Mouse (Mus musculus): ENCODE measurements around the gene Zp3.

DNA sequence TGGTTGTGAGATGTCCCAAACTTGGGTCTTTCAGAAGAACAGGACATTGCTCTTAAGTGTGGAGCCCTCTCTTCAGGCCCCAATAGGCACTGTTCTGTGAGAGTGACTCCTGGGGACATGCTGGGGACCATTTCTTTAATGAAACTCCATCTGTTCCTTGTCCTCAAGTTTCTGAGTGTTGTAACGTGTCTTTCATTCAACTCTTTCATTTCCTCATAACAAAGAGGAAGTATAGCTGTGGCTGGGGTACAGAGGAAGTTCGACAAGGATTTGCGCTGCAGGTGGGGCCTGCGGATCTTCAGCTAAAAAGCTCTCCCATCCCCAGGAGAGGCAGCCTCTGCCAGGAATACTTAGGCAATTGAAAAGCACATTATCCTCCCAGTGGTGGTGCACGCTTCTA is 10.7 kb downstream of the Zp3 start:
- TF ChIP-seq MAX (IDR thresholded peaks at IDR 0.05; ENCODE audit: low read depth), result no peak
- no peak for TF ChIP-seq TCF12 (IDR thresholded peaks at IDR 0.05; ENCODE audit: insufficient read depth, poor library complexity, severe bottlenecking)
- TF ChIP-seq MYOD1 (IDR thresholded peaks at IDR 0.05; ENCODE audit: control insufficient read depth in 1 of 3, insufficient read length in 2 of 3, low read depth in 2 of 3), result no peak
- no peak for TF ChIP-seq POLR2A (IDR thresholded peaks at IDR 0.05; ENCODE audit: insufficient read length, low read depth)
- no peak for TF ChIP-seq POLR2AphosphoS2 (IDR thresholded peaks at IDR 0.05; ENCODE audit: insufficient read length, low read depth)
- TF ChIP-seq TCF3 (IDR thresholded peaks at IDR 0.05; ENCODE audit: insufficient read length, low read depth), result no peak
- TF ChIP-seq MYOG (IDR thresholded peaks at IDR 0.05; ENCODE audit: control insufficient read depth in 1 of 3, insufficient read depth in 1 of 3, insufficient read length in 2 of 3, low read depth in 2 of 3), result no peak
- no peak for TF ChIP-seq CEBPB (IDR thresholded peaks at IDR 0.05; ENCODE audit: insufficient read depth, poor library complexity, severe bottlenecking)
- no peak for TF ChIP-seq USF1 (IDR thresholded peaks at IDR 0.05; ENCODE audit: low read depth)
- no peak for TF ChIP-seq REST (IDR thresholded peaks at IDR 0.05; ENCODE audit: insufficient read depth, insufficient read length)
- TF ChIP-seq SRF (IDR thresholded peaks at IDR 0.05; ENCODE audit: control insufficient read depth, insufficient read length, low read depth), result no peak
